Mouse (Mus musculus): Measurements from ENCODE around the gene Card19. TPM values are rescaled to one million over a fixed set of nuclear protein-coding genes. Genes with fewer than 3 reads are reported as not detected.

The Card19 gene
- polyA plus RNA-seq, 1 experiment from 2014 or later = 37.9 TPM

GRCm38 (mm10) chr13:49205381-49205998, 10.3 kb downstream of the Card19 start:
- ATAC-seq (ENCODE audit: low FRiP score, low read depth) = peak; percentile 54; the same call in 1 of the 2 replicates
- H3K9me3 ChIP-seq = no peaks in the 10 kb centered on the region
- 31% methylated on average over 13 of the region's 13 CpGs for WGBS
- no peak overlapping the region for H3K9ac ChIP-seq
- H3K4me3 ChIP-seq = no peak overlapping the region
- no peaks in the 10 kb centered on the region for H3K27me3 ChIP-seq
- H3K36me3 ChIP-seq = no peaks in the 10 kb centered on the region
- no peak overlapping the region for H3K4me2 ChIP-seq
- no peak overlapping the region for H3K27ac ChIP-seq (replicated peaks)
- H3K4me1 ChIP-seq (replicated peaks) = 0 out of 2 replicates have a peak, but pooled peaks cover 5% of the 10 kb centered on the region

DNA sequence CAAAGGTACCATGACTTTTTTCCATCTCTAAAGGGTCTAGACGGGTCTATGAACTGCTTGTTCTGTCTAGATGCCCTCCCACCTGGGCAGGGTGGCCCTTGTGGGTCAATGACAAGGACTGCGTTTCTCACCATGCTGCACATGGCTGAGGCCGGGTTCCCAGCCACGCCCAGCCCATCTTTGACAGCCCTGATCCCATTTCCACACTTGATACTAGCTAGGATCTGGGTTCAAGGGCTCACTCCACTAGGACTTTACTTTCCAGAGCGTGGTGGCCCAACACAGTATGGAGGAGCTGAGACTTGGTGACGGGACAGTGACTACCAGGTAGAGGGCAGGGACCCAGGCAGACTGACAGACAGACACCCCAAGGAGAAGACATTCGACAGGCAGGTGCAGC, 13.3 kb downstream of the Card19 start:
- Histone ChIP-seq H3K9me3 (no peaks in the 10 kb centered on the region), H3K27me3 (no peaks in the 10 kb centered on the region), H3K27ac (replicated peaks) (no peak overlapping the region), H3K36me3 (no peaks in the 10 kb centered on the region), H3K4me3 (no peak overlapping the region), H3K4me1 (replicated peaks) (0 out of 2 replicates have a peak, but pooled peaks cover 5% of the 10 kb centered on the region), H3K9ac (no peak overlapping the region), H3K4me2 (no peak overlapping the region)
- WGBS = 92% methylated on average over 7 of the region's 7 CpGs
- ATAC-seq (ENCODE audit: low FRiP score, low read depth) = no peak

- ATAC-seq (ENCODE audit: low FRiP score, low read depth) = no peak
- no peaks in the 10 kb centered on the region for H3K9me3 ChIP-seq
- H3K4me3 ChIP-seq = no peak overlapping the region
- H3K27ac ChIP-seq (replicated peaks) = no peak overlapping the region
- H3K27me3 ChIP-seq = no peaks in the 10 kb centered on the region
- no peaks in the 10 kb centered on the region for H3K36me3 ChIP-seq
- 91% methylated on average over 13 of the region's 13 CpGs for WGBS
- 0 out of 2 replicates have a peak, but pooled peaks cover 5% of the 10 kb centered on the region for H3K4me1 ChIP-seq (replicated peaks)
- H3K4me2 ChIP-seq = no peak overlapping the region
- H3K9ac ChIP-seq = no peak overlapping the region
Observed at GRCm38 (mm10) chr13:49200688-49201087, 15.1 kb downstream of the Card19 start.

- Histone ChIP-seq H3K4me2 (no peak overlapping the region), H3K4me3 (no peak overlapping the region), H3K9ac (no peak overlapping the region), H3K27me3 (no peaks in the 10 kb centered on the region), H3K27ac (replicated peaks) (no peak overlapping the region), H3K4me1 (replicated peaks) (no peaks in the 10 kb centered on the region), H3K9me3 (no peaks in the 10 kb centered on the region), H3K36me3 (no peaks in the 10 kb centered on the region)
- no peak for ATAC-seq (ENCODE audit: low FRiP score, low read depth)
- WGBS = 94% methylated on average over 7 of the region's 7 CpGs
Observed at GRCm38 (mm10) chr13:49199891-49200290, 15.9 kb downstream of the Card19 start.

DNA sequence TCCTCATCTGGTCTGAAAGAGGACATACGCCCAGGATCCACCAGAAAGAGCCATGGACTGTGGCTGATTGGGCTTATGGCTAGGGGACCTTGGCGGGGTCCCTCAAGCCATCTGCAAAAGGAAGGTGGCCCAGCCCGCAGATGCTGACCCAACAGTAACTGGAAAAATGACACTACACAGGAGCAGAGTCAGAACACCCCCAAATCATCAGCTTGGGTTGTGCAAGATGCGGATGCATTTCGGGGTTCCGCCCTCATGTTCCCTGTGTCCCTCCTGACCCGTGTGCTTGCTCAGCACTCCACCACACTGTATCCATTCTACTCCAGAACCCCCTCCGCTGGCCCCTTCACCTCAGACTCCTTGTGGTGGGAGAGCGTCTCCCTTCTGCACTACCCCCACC, 17.1 kb downstream of the Card19 start:
- H3K4me3 ChIP-seq = no peak overlapping the region
- WGBS = 92% methylated on average over 9 of the region's 9 CpGs
- no peak for ATAC-seq (ENCODE audit: low FRiP score, low read depth)

GRCm38 (mm10) chr13:49196766-49197165, 19.1 kb downstream of the Card19 start:
- Histone ChIP-seq H3K4me1 (replicated peaks) (peaks cover 5% of the 10 kb centered on the region; the same call in 1 of the 2 replicates), H3K27ac (replicated peaks) (no peak overlapping the region), H3K4me3 (no peak overlapping the region), H3K36me3 (no peaks in the 10 kb centered on the region), H3K9ac (no peak overlapping the region), H3K27me3 (no peaks in the 10 kb centered on the region), H3K9me3 (no peaks in the 10 kb centered on the region), H3K4me2 (no peak overlapping the region)
- 72% methylated on average over 6 of the region's 6 CpGs for WGBS
- no peak; the same call in 1 of the 2 replicates for ATAC-seq (ENCODE audit: low FRiP score, low read depth)

More for the DNA sequence above, 17.1 kb downstream of the Card19 start:
- H3K27ac ChIP-seq (replicated peaks) = no peak overlapping the region
- no peaks in the 10 kb centered on the region for H3K27me3 ChIP-seq
- no peaks in the 10 kb centered on the region for H3K9me3 ChIP-seq
- no peak overlapping the region for H3K9ac ChIP-seq
- no peaks in the 10 kb centered on the region for H3K4me1 ChIP-seq (replicated peaks)
- no peaks in the 10 kb centered on the region for H3K36me3 ChIP-seq
- H3K4me2 ChIP-seq = no peak overlapping the region

- peaks cover 10% of the 10 kb centered on the region; the same call in 1 of the 2 replicates for H3K4me1 ChIP-seq (replicated peaks)
- no peak for ATAC-seq (ENCODE audit: low FRiP score, low read depth)
Observed at GRCm38 (mm10) chr13:49196211-49196610, 19.6 kb downstream of the Card19 start.

GRCm38 (mm10) chr13:49195651-49196050, 20.2 kb downstream of the Card19 start:
- H3K36me3 ChIP-seq = no peaks in the 10 kb centered on the region
- ATAC-seq (ENCODE audit: low FRiP score, low read depth) = no peak
- no peak overlapping the region for H3K9ac ChIP-seq
- H3K9me3 ChIP-seq = no peaks in the 10 kb centered on the region
- no peak overlapping the region for H3K4me2 ChIP-seq
- H3K27me3 ChIP-seq = no peaks in the 10 kb centered on the region
- no peak overlapping the region for H3K4me3 ChIP-seq
- 92% methylated on average over 7 of the region's 7 CpGs for WGBS
- no peak overlapping the region for H3K27ac ChIP-seq (replicated peaks)
- peaks cover 15% of the 10 kb centered on the region; the same call in 1 of the 2 replicates for H3K4me1 ChIP-seq (replicated peaks)

More at GRCm38 (mm10) chr13:49196211-49196610, 19.6 kb downstream of the Card19 start:
- no peak overlapping the region for H3K4me2 ChIP-seq
- WGBS = 88% methylated on average over 5 of the region's 5 CpGs
- no peaks in the 10 kb centered on the region for H3K27me3 ChIP-seq
- no peak overlapping the region for H3K9ac ChIP-seq
- no peaks in the 10 kb centered on the region for H3K9me3 ChIP-seq
- H3K27ac ChIP-seq (replicated peaks) = no peak overlapping the region
- H3K4me3 ChIP-seq = no peak overlapping the region
- H3K36me3 ChIP-seq = no peaks in the 10 kb centered on the region

DNA sequence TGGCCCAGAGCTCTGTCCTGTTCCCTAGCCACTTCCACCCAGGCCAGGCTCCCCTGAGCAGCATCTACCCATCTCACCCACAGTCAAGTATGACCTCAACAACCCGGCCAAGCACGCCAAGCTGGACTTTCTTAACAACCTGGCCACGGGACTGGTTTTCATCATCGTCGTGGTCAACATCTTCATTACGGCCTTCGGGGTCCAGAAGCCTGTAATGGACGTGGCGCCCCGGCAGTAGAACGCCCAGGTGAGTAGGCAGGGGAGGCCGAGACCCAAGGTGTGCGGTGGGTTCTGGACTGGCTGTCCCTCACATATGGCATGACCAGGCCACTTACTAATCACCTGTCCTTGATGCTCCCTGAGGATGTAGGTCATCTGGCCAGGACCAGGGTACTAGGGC, 21.0 kb downstream of the Card19 start:
- Histone ChIP-seq H3K4me3 (no peak overlapping the region), H3K36me3 (no peaks in the 10 kb centered on the region), H3K27me3 (no peaks in the 10 kb centered on the region), H3K9ac (no peak overlapping the region), H3K4me1 (replicated peaks) (peaks cover 15% of the 10 kb centered on the region; the same call in 1 of the 2 replicates), H3K9me3 (no peaks in the 10 kb centered on the region), H3K4me2 (no peak overlapping the region), H3K27ac (replicated peaks) (no peak overlapping the region)
- 95% methylated on average over 13 of the region's 13 CpGs for WGBS
- no peak for ATAC-seq (ENCODE audit: low FRiP score, low read depth)

GRCm38 (mm10) chr13:49193650-49194049, 22.2 kb downstream of the Card19 start:
- Histone ChIP-seq H3K27ac (replicated peaks) (no peak overlapping the region), H3K9me3 (no peaks in the 10 kb centered on the region), H3K9ac (no peak overlapping the region), H3K27me3 (no peaks in the 10 kb centered on the region), H3K36me3 (no peaks in the 10 kb centered on the region), H3K4me1 (replicated peaks) (peaks cover 18% of the 10 kb centered on the region), H3K4me3 (no peak overlapping the region), H3K4me2 (no peak overlapping the region)
- no peak for ATAC-seq (ENCODE audit: low FRiP score, low read depth)
- 94% methylated on average over 17 of the region's 17 CpGs for WGBS

- Histone ChIP-seq H3K9ac (no peak overlapping the region), H3K9me3 (no peaks in the 10 kb centered on the region), H3K4me2 (no peak overlapping the region), H3K27me3 (no peaks in the 10 kb centered on the region), H3K4me3 (no peak overlapping the region), H3K36me3 (no peaks in the 10 kb centered on the region), H3K4me1 (replicated peaks) (peaks cover 29% of the 10 kb centered on the region), H3K27ac (replicated peaks) (no peak overlapping the region)
- ATAC-seq (ENCODE audit: low FRiP score, low read depth) = no peak
- WGBS = 70% methylated on average over 16 of the region's 16 CpGs
Observed at GRCm38 (mm10) chr13:49192156-49192855, 23.5 kb downstream of the Card19 start.

DNA sequence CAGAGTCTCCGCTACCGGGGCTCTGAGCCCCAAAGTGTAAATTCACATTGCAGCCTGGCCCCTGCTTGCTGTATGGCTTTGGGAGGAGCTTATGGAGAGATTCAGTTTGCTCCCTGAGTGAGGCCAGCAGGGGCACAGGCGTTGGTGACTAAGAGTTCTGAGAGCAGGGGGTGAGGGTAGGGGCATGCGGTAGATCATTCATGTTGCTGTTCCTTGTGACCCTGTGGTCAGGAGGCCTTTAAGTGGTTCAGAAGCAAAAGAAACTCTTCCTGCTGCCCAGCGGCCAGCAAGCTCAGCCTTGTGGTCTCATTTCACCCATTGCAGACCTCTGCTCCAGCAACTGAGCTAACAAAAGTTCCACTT, 24.2 kb downstream of the Card19 start:
- no peaks in the 10 kb centered on the region for H3K36me3 ChIP-seq
- no peaks in the 10 kb centered on the region for H3K27me3 ChIP-seq
- WGBS = 46% methylated on average over 5 of the region's 5 CpGs
- no peak for ATAC-seq (ENCODE audit: low FRiP score, low read depth)
- no peak overlapping the region for H3K4me3 ChIP-seq
- no peaks in the 10 kb centered on the region for H3K9me3 ChIP-seq
- H3K4me1 ChIP-seq (replicated peaks) = peaks cover 35% of the 10 kb centered on the region
- H3K4me2 ChIP-seq = no peak overlapping the region
- no peak overlapping the region for H3K27ac ChIP-seq (replicated peaks)
- no peak overlapping the region for H3K9ac ChIP-seq
